Mouse (Mus musculus) thymus, adult 2 months (tissue): ENCODE data around the gene Adprh. TPM values are rescaled to one million over a fixed set of nuclear protein-coding genes. Genes with fewer than 3 reads are reported as not detected.

Experiments
- DNase-seq: peaks from one replicate; pipeline ENCODE4 v3.0.0; 2021
- H3K27ac ChIP-seq: fragments of 200-500 bp; 2 replicates; pipeline ENCODE4 v1.5.1; 2012; ENCODE audit warnings: low read length, control low read depth; ENCODE audit not compliant: control insufficient read depth, insufficient read depth
- H3K27me3 ChIP-seq: fragments of 200-500 bp; 2 replicates; pipeline ENCODE4 v1.6.1; 2012; ENCODE audit warnings: mild to moderate bottlenecking, low read length, moderate library complexity, mixed read lengths; ENCODE audit not compliant: control insufficient read depth, insufficient read depth
- H3K36me3 ChIP-seq: fragments of 200-500 bp; 2 replicates; pipeline ENCODE4 v1.6.1; 2012; ENCODE audit warnings: mild to moderate bottlenecking, low read length, moderate library complexity; ENCODE audit not compliant: control insufficient read depth, insufficient read depth
- H3K4me1 ChIP-seq: fragments of 200-500 bp; replicated peaks from 2 replicates; pipeline ENCODE4 v1.6.1; 2012; ENCODE audit warnings: low read length; ENCODE audit not compliant: control insufficient read depth, insufficient read depth
- H3K4me3 ChIP-seq: fragments of 200-500 bp; 2 replicates; pipeline ENCODE4 v1.5.1; 2012; ENCODE audit warnings: mild to moderate bottlenecking, low read length, control low read depth, moderate library complexity; ENCODE audit not compliant: control insufficient read depth, insufficient read depth
- CTCF ChIP-seq: fragments of 200-500 bp; IDR thresholded peaks from 2 replicates; pipeline ENCODE4 v1.5.1; 2012; ENCODE audit warnings: mild to moderate bottlenecking, control low read depth, low read length, moderate library complexity, borderline replicate concordance; ENCODE audit not compliant: control insufficient read depth, poor library complexity, insufficient read depth; ENCODE audit errors: extremely low read depth
- POLR2A ChIP-seq: fragments of 200-500 bp; IDR thresholded peaks from 2 replicates; pipeline ENCODE4 v1.6.1; 2012; ENCODE audit warnings: mild to moderate bottlenecking, low read length, control low read depth, moderate library complexity; ENCODE audit not compliant: control insufficient read depth, poor library complexity, insufficient read depth; ENCODE audit errors: extremely low read depth
- WGBS: fragments of 180-500 bp; shearing (Covaris S2); methylation state at CpG from one replicate; pipeline ENCODE4 v1.1.7; 2018; 5-methylcytosine and 5-hydroxymethylcytosine counted together
- polyA plus RNA-seq: library from polyadenylated mRNA; depleted of rRNA; stranded (reverse); fragments of >200 nt; gene quantifications from 2 replicates; pipeline ENCODE4 v1.2.3, GENCODE M21; 2012

The Adprh gene
- polyA plus RNA-seq, 1 experiment: 49.8 TPM

- Histone ChIP-seq H3K4me1 (no peaks in the 10 kb centered on the region), H3K4me3 (no peak overlapping the region), H3K27me3 (no peaks in the 10 kb centered on the region), H3K27ac (no peak overlapping the region), H3K36me3 (no peaks in the 10 kb centered on the region)
- no peak for TF ChIP-seq POLR2A
- TF ChIP-seq CTCF: no peak
- no peak for DNase-seq
- 92% methylated on average over 13 of the region's 13 CpGs for WGBS
Measured at GRCm38 (mm10) chr16:38467091-38467916, 14.8 kb upstream of the Adprh start.

GRCm38 (mm10) chr16:38466089-38466488 is 13.6 kb upstream of the Adprh start:
- H3K4me3 ChIP-seq: no peak overlapping the region
- H3K27me3 ChIP-seq: no peaks in the 10 kb centered on the region
- TF ChIP-seq POLR2A (no peak), CTCF (no peak)
- WGBS: 88% methylated on average over 4 of the region's 4 CpGs
- H3K4me1 ChIP-seq: no peaks in the 10 kb centered on the region; the same call in 1 of the 2 replicates
- no peak for DNase-seq
- no peak overlapping the region for H3K27ac ChIP-seq
- no peaks in the 10 kb centered on the region for H3K36me3 ChIP-seq

DNA sequence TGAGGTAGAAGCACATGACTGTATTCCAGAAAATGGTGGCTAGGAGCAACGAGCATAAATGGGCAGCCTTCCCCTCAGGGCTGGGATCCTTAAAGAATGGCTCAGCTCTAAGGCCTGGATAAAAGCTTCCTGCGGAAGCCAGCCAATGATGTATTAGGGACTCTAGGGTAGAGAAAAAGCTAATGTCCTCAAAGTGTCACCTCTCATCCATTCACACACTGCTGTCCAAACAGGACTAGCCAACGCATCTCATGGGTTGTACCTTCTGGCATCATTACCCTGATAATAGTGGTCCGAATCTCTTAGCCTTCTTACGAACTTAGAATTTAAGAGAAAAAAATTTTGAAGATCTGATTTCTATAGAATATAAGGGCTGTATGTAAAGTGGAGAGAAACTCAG is 10.8 kb upstream of the Adprh start:
- DNase-seq: no peak
- TF ChIP-seq CTCF (no peak), POLR2A (no peak)
- H3K27ac ChIP-seq: no peak overlapping the region
- WGBS: 95% methylated on average over 5 of the region's 5 CpGs
- no peaks in the 10 kb centered on the region; the same call in 1 of the 2 replicates for H3K4me1 ChIP-seq
- H3K27me3 ChIP-seq: no peaks in the 10 kb centered on the region
- no peaks in the 10 kb centered on the region for H3K36me3 ChIP-seq
- no peak overlapping the region for H3K4me3 ChIP-seq

- WGBS: 72% methylated on average over 7 of the region's 7 CpGs
- H3K4me1 ChIP-seq: peaks cover under 1% of the 10 kb centered on the region
- H3K4me3 ChIP-seq: no peak overlapping the region
- no peak for DNase-seq
- H3K27me3 ChIP-seq: no peaks in the 10 kb centered on the region
- TF ChIP-seq CTCF: no peak
- TF ChIP-seq POLR2A: no peak
- no peak overlapping the region for H3K27ac ChIP-seq
- no peaks in the 10 kb centered on the region for H3K36me3 ChIP-seq
Measured at GRCm38 (mm10) chr16:38462161-38462560, 9.7 kb upstream of the Adprh start.

DNA sequence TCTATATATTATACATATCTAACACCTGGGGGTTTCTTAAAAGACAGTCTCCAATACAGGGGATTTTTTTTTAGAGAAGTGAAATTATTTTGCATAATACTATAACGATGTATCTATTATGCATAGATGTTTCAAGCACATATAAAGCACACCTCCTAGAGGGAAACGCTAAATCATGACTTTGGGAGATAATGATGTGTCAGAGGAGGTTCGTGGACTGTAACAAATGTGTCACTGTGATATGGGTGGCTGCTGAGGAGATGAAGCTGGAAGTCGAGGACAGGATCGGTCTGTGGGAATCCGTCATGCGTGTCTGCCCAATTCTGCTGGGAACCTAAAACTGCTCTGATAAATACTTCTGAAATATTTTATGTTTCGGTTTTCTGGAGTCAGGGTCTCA is 9.2 kb upstream of the Adprh start:
- WGBS: 90% methylated on average over 8 of the region's 8 CpGs

DNA sequence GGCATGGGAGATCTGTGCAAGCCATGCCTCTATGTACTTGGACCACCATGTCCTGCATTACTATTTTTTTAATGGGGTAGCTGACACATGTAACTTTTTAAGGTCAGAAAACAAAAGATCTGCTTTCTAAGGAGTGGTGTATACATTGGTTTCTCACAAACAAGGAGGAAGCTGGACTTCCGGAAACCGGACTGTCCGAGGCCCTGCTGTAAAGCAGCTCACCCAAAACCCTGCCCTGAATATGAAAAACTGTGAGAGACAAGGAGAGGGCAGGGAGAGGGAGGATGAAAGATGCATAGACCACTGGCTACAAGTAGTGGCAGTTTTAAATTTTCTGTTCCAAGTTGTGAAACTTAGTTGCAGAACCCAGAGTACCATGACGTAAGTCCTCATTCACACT is 7.5 kb upstream of the Adprh start:
- Histone ChIP-seq H3K4me1 (peaks cover 4% of the 10 kb centered on the region), H3K27me3 (no peaks in the 10 kb centered on the region), H3K36me3 (no peaks in the 10 kb centered on the region), H3K4me3 (no peak overlapping the region), H3K27ac (no peak overlapping the region)
- no peak for TF ChIP-seq CTCF
- no peak for TF ChIP-seq POLR2A
- no peak for DNase-seq
- WGBS: 96% methylated on average over 4 of the region's 4 CpGs

More for the DNA sequence above, 9.2 kb upstream of the Adprh start:
- no peak overlapping the region for H3K27ac ChIP-seq
- H3K4me3 ChIP-seq: no peak overlapping the region
- H3K4me1 ChIP-seq: peaks cover 4% of the 10 kb centered on the region
- H3K36me3 ChIP-seq: no peaks in the 10 kb centered on the region
- TF ChIP-seq CTCF: no peak
- no peak for TF ChIP-seq POLR2A
- no peaks in the 10 kb centered on the region for H3K27me3 ChIP-seq
- DNase-seq: no peak
